Mouse (Mus musculus): Measurements from ENCODE around the gene Myl9. TPM values are rescaled to one million over a fixed set of nuclear protein-coding genes. Genes with fewer than 3 reads are reported as not detected.

Gene Myl9
- total and polyA plus RNA-seq, 3 experiments, result 1.2 to 1.3 TPM; not detected in 1

- TF ChIP-seq SIN3A (IDR thresholded peaks at IDR 0.05; ENCODE audit: low read length), result peak; percentile 83
- no peak for TF ChIP-seq USF2 (IDR thresholded peaks at IDR 0.05; ENCODE audit: borderline replicate concordance in 1 of 2, insufficient read depth in 1 of 2, low read depth in 1 of 2, low read length in 2 of 2)
- no peak for TF ChIP-seq BHLHE40 (IDR thresholded peaks at IDR 0.05; ENCODE audit: borderline replicate concordance, low read depth, low read length)
- TF ChIP-seq MAX (IDR thresholded peaks at IDR 0.05; ENCODE audit: low read length), result peak; percentile 75
- no peak for TF ChIP-seq KAT2A (conservative IDR thresholded peaks at IDR 0.05; ENCODE audit: low read depth, low read length)
- TF ChIP-seq GATA1 (IDR thresholded peaks at IDR 0.05; ENCODE audit: low read depth, low read length), result peak; percentile 41; the same call in 1 of the 2 replicates
- no peak for TF ChIP-seq ELF1 (IDR thresholded peaks at IDR 0.05; ENCODE audit: low read depth, low read length)
- TF ChIP-seq MYB (IDR thresholded peaks at IDR 0.05; ENCODE audit: low read depth, low read length), result no peak
- TF ChIP-seq HCFC1 (IDR thresholded peaks at IDR 0.05; ENCODE audit: low read depth, low read length), result no peak; the same call in 1 of the 2 replicates
- peak; percentile 34; the same call in 1 of the 2 replicates for TF ChIP-seq MYC (IDR thresholded peaks at IDR 0.05; ENCODE audit: low read depth, low read length)
- TF ChIP-seq POLR2A (IDR thresholded peaks at IDR 0.05; ENCODE audit: control insufficient read depth in 1 of 2, insufficient read depth in 1 of 2, low read depth in 1 of 2, low read length in 2 of 2, poor library complexity in 1 of 2), result no peak
- TF ChIP-seq CHD1 (IDR thresholded peaks at IDR 0.05; ENCODE audit: low read depth, low read length), result no peak
- TF ChIP-seq TBP (IDR thresholded peaks at IDR 0.05; ENCODE audit: low read depth, low read length), result no peak
- peak; percentile 96 for TF ChIP-seq MXI1 (IDR thresholded peaks at IDR 0.05; ENCODE audit: low read depth, low read length)
- TF ChIP-seq NELFE (IDR thresholded peaks at IDR 0.05; ENCODE audit: low read depth, low read length), result no peak; the same call in 1 of the 2 replicates
- peak; percentile 91 for TF ChIP-seq ZNF384 (IDR thresholded peaks at IDR 0.05; ENCODE audit: low read depth, low read length)
- TF ChIP-seq USF1 (IDR thresholded peaks at IDR 0.05; ENCODE audit: low read depth, low read length), result no peak
- TF ChIP-seq TAL1 (IDR thresholded peaks at IDR 0.05; ENCODE audit: low read length), result peak; percentile 77
- TF ChIP-seq MEF2A (IDR thresholded peaks at IDR 0.05; ENCODE audit: extremely low read depth, insufficient replicate concordance, low read depth, low read length, poor library complexity, severe bottlenecking), result no peak
- TF ChIP-seq EP300 (IDR thresholded peaks at IDR 0.05; ENCODE audit: low read depth in 1 of 2, low read length in 2 of 2), result peak; percentile 75 to 82
- TF ChIP-seq TCF12 (IDR thresholded peaks at IDR 0.05; ENCODE audit: low read depth, low read length), result peak; percentile 84
- TF ChIP-seq MAZ (IDR thresholded peaks at IDR 0.05; ENCODE audit: low read depth, low read length), result 0 out of 2 replicates have a peak, but pooled peaks have one; percentile 28
- no peak for TF ChIP-seq NRF1 (IDR thresholded peaks at IDR 0.05; ENCODE audit: insufficient read depth, low read depth, low read length, poor library complexity, severe bottlenecking)
- peak; percentile 92 for TF ChIP-seq ETS1 (IDR thresholded peaks at IDR 0.05; ENCODE audit: low read depth, low read length)
- Histone ChIP-seq H3K4me1 (ENCODE audit: control insufficient read depth in 1 of 2, insufficient read depth in 2 of 2, low read length in 2 of 2) (peaks cover 13 to 23% of the 10 kb centered on the region in 2 experiments), H3K4me3 (ENCODE audit: control insufficient read depth in 1 of 2, insufficient read depth in 1 of 2, low read depth in 2 of 2, low read length in 2 of 2) (peak overlapping the region in 1 of 2 experiments; percentile 33; a peak in 2 of 4 replicates), H3K27ac (ENCODE audit: control insufficient read depth, low read depth, low read length) (peak overlapping the region; percentile 88), H3K27me3 (ENCODE audit: control insufficient read depth in 1 of 2, insufficient read depth in 2 of 2, low read length in 2 of 2) (no peaks in the 10 kb centered on the region), H3K36me3 (ENCODE audit: control insufficient read depth in 1 of 2, insufficient read depth in 2 of 2, low read length in 2 of 2) (peaks cover 0 to 16% of the 10 kb centered on the region in 2 experiments; a peak in 2 of 4 replicates), H3K9ac (ENCODE audit: control insufficient read depth, low read depth, low read length, poor library complexity, severe bottlenecking) (peak overlapping the region; percentile 38), H3K9me3 (replicated peaks; ENCODE audit: insufficient read depth, low read length) (no peaks in the 10 kb centered on the region), H3K79me2 (ENCODE audit: control insufficient read depth, insufficient read depth, low read length, poor library complexity) (no peaks in the 10 kb centered on the region)
- peak; percentile 88 for DNase-seq (ENCODE audit: low read depth, low spot score)
Observed at GRCm38 (mm10) chr2:156803698-156804372, 28.6 kb downstream of the Myl9 start.
